Comparison of ENCODE assay signal across 10 mouse cellular contexts in genomic region chr10:127324495-127324894, GRCm38 (mm10). TPM values are rescaled to one million over a fixed set of nuclear protein-coding genes. Genes with fewer than 3 reads are reported as not detected.
DNase-seq lines count a peak whose midpoint lies in the region; ATAC-seq and TF ChIP-seq lines count a peak whose summit lies in the region.
"Had no signal": no experiment of that assay in that cellular context is flagged by ENCODE, and none has a peak within 500 bp of the region (broad histone marks: within the 10 kb centered on the region; RNA-seq: fewer than 3 reads in every experiment).

No protein-coding gene starts in this region.

- H3K27ac ChIP-seq in cerebellum, adult 2 months (ENCODE audit: insufficient read depth, low read length), result no peak overlapping the region
- H3K27ac ChIP-seq in kidney, postnatal 0 days, result no peak overlapping the region
- H3K27ac ChIP-seq in macrophage, result peak overlapping the region; percentile 95
- H3K27ac ChIP-seq: lung, embryonic 15.5 days had no signal

- no peak for DNase-seq in cerebellum, adult 2 months
- DNase-seq in cerebellum, adult 8-10 months, result no peak
- peak; percentile 94 for DNase-seq in CD4-positive, CD25-positive, alpha-beta regulatory T cell, adult 2 months (ENCODE audit: low read depth, low spot score)
- DNase-seq in embryo, embryonic 11 days, result peak; percentile 67
- peak; percentile 79 for DNase-seq in kidney, postnatal 0 days (ENCODE audit: low spot score)
- peak; percentile 85 to 87 for DNase-seq in thymus, postnatal 36 days
- DNase-seq in left cerebral cortex, adult 8-10 months (ENCODE audit: low spot score in 2 of 2), result no peak

- no peak overlapping the region for H3K4me3 ChIP-seq in cerebellum, adult 2 months (replicated peaks; ENCODE audit: insufficient read depth, low read depth, low read length)
- no peak overlapping the region for H3K4me3 ChIP-seq in kidney, postnatal 0 days (replicated peaks; ENCODE audit: low read depth, low read length)
- H3K4me3 ChIP-seq in macrophage (ENCODE audit: inconsistent target), result peak overlapping the region; percentile 79
- H3K4me3 ChIP-seq: lung, embryonic 15.5 days had no signal

- TF ChIP-seq POLR2A in cerebellum, adult 2 months (IDR thresholded peaks at IDR 0.05; ENCODE audit: borderline replicate concordance, insufficient read depth, low read length), result no peak

- H3K36me3 ChIP-seq in kidney, postnatal 0 days (ENCODE audit: insufficient read depth, low read length), result no peaks in the 10 kb centered on the region
- peaks cover 34% of the 10 kb centered on the region; the same call in 1 of the 2 replicates for H3K36me3 ChIP-seq in macrophage (ENCODE audit: inconsistent target)
- H3K36me3 ChIP-seq: lung, embryonic 15.5 days had no signal

- H3K27me3 ChIP-seq in cerebellum, adult 2 months (ENCODE audit: control insufficient read depth, insufficient read depth, low read length), result no peaks in the 10 kb centered on the region; the same call in 1 of the 2 replicates
- peaks cover 22% of the 10 kb centered on the region; the same call in 1 of the 2 replicates for H3K27me3 ChIP-seq in kidney, postnatal 0 days (ENCODE audit: insufficient read depth, low read length)

- WGBS in cerebellum, adult 2 months, result 15% methylated on average over 7 of the region's 7 CpGs
- 8% methylated on average over 7 of the region's 7 CpGs for WGBS in kidney, postnatal 0 days
- WGBS in macrophage (ENCODE audit: missing documents), result 0% methylated on average over 7 of the region's 7 CpGs

- no peak overlapping the region for H3K9ac ChIP-seq in kidney, postnatal 0 days (ENCODE audit: low read depth, low read length)
- H3K9ac ChIP-seq: lung, embryonic 15.5 days had no signal

- ATAC-seq in kidney, postnatal 0 days (replicated peaks; ENCODE audit: low FRiP score, low read depth), result no peak
- ATAC-seq: Patski had no signal

- peak; percentile 40; the same call in 1 of the 2 replicates for TF ChIP-seq CTCF in cerebellum, adult 2 months (IDR thresholded peaks at IDR 0.05; ENCODE audit: borderline replicate concordance, insufficient read depth, low read depth, low read length)
- TF ChIP-seq CTCF in kidney, postnatal 0 days (IDR thresholded peaks at IDR 0.05; ENCODE audit: low read depth), result peak; percentile 63

- H3K79me2 ChIP-seq in macrophage (ENCODE audit: inconsistent target), result peaks cover 13% of the 10 kb centered on the region

- no peaks in the 10 kb centered on the region for H3K9me3 ChIP-seq in kidney, postnatal 0 days (replicated peaks; ENCODE audit: low read length)
- H3K9me3 ChIP-seq: lung, embryonic 15.5 days had no signal

- H3K4me2 ChIP-seq in kidney, postnatal 0 days (ENCODE audit: low read length), result no peak overlapping the region; the same call in 1 of the 2 replicates

- H3K4me1 ChIP-seq in cerebellum, adult 2 months (ENCODE audit: control insufficient read depth, insufficient read depth, low read length), result no peaks in the 10 kb centered on the region
- peaks cover 10% of the 10 kb centered on the region for H3K4me1 ChIP-seq in kidney, postnatal 0 days (replicated peaks; ENCODE audit: insufficient read depth, low read length)

RNA-seq across cellular contexts. Expression of gene Arhgap9, which starts 2.7 kb away (rescaled TPM):
- polyA plus RNA-seq in cerebellum, adult 2 months (2012; rRNA removed), result 0.87 and 0.97 TPM in 2 replicates
- 3.7 and 3.8 TPM in 2 replicates for polyA plus RNA-seq in kidney, postnatal 0 days (2015; fragmentation: Nextera tagmentation; extraction: Ambion mirVana)
- 100 to 1,000 TPM in 9 of 26 experiments, 10 to 100 TPM in 16, 1 to 10 TPM in 1; 7.6 to 191 (median 75.7) TPM for total RNA-seq in macrophage (2018; cell fraction: chromatin; rRNA removed)
- 100 to 1,000 TPM in 9 of 26 experiments, 10 to 100 TPM in 17; 57.0 to 121 (median 82.1) TPM for total RNA-seq in macrophage (2018; cell fraction: cytosol; rRNA removed)
- 100 to 1,000 TPM in 4 of 26 experiments, 10 to 100 TPM in 22; 18.8 to 137 (median 66.9) TPM for total RNA-seq in macrophage (2018; cell fraction: nucleus; rRNA removed)
- polyA plus RNA-seq in macrophage (2018), result 48.5 to 115 TPM (median 70.4 TPM) in 3 replicates
- 1 to 10 TPM in 2 of 4 experiments, under 1 TPM in 2; 0.74 to 2.6 (median 1.6) TPM for total RNA-seq in left cerebral cortex, adult 8-10 months (2022)
- polyA plus RNA-seq: Patski had no signal

RNA-seq across cellular contexts. Expression of gene Mars, which starts 12.9 kb away (rescaled TPM):
- 81.6 and 87.4 TPM in 2 replicates for polyA plus RNA-seq in cerebellum, adult 2 months (2012; rRNA removed)
- polyA plus RNA-seq in kidney, postnatal 0 days (2015; fragmentation: Nextera tagmentation; extraction: Ambion mirVana), result 99.1 and 103 TPM in 2 replicates
- 10 to 100 TPM in 24 of 26 experiments, 1 to 10 TPM in 2; 6.5 to 62.2 (median 30.8) TPM for total RNA-seq in macrophage (2018; cell fraction: chromatin; rRNA removed)
- 10 to 100 TPM; 11.1 to 29.3 (median 22.8) TPM for total RNA-seq in macrophage (2018; cell fraction: cytosol; rRNA removed)
- total RNA-seq in macrophage (2018; cell fraction: nucleus; rRNA removed), result 10 to 100 TPM in 23 of 26 experiments, 1 to 10 TPM in 3; 7.3 to 42.5 (median 27.1) TPM
- polyA plus RNA-seq in macrophage (2018), result 19.9 to 28.8 TPM (median 20.2 TPM) in 3 replicates
- total RNA-seq in left cerebral cortex, adult 8-10 months (2022), result 10 to 100 TPM; 54.2 to 61.3 (median 56.8) TPM

RNA-seq across cellular contexts. Expression of gene Gli1, which starts 17.3 kb away (rescaled TPM):
- polyA plus RNA-seq in cerebellum, adult 2 months (2012; rRNA removed), result 10.6 and 12.5 TPM in 2 replicates
- 3.3 and 4.1 TPM in 2 replicates for polyA plus RNA-seq in kidney, postnatal 0 days (2015; fragmentation: Nextera tagmentation; extraction: Ambion mirVana)
- not detected for total RNA-seq in macrophage (2018; cell fraction: chromatin; rRNA removed)
- total RNA-seq in macrophage (2018; cell fraction: cytosol; rRNA removed), result not detected
- total RNA-seq in macrophage (2018; cell fraction: nucleus; rRNA removed), result under 1 TPM in 1 of 26 experiments, not detected in 25; 0.55 TPM
- not detected in 3 replicates for polyA plus RNA-seq in macrophage (2018)
- total RNA-seq in left cerebral cortex, adult 8-10 months (2022), result 1 to 10 TPM; 2.9 to 5.4 (median 3.2) TPM

RNA-seq across cellular contexts. Expression of gene Inhbe, which starts 29.7 kb away (rescaled TPM):
- polyA plus RNA-seq in cerebellum, adult 2 months (2012; rRNA removed), result 0.03 TPM in 1 of 2 replicates, not detected in the other
- polyA plus RNA-seq in kidney, postnatal 0 days (2015; fragmentation: Nextera tagmentation; extraction: Ambion mirVana), result not detected in 2 replicates
- total RNA-seq in macrophage (2018; cell fraction: chromatin; rRNA removed), result not detected
- total RNA-seq in macrophage (2018; cell fraction: cytosol; rRNA removed), result not detected
- total RNA-seq in macrophage (2018; cell fraction: nucleus; rRNA removed), result under 1 TPM in 1 of 26 experiments, not detected in 25; 0.17 TPM
- polyA plus RNA-seq in macrophage (2018), result not detected in 3 replicates
- total RNA-seq in left cerebral cortex, adult 8-10 months (2022), result under 1 TPM; 0.09 to 0.18 (median 0.16) TPM
- polyA plus RNA-seq: lung, embryonic 15.5 days had no signal

RNA-seq across cellular contexts. Expression of gene Mbd6, which starts 35.7 kb away (rescaled TPM):
- 47.8 and 51.8 TPM in 2 replicates for polyA plus RNA-seq in cerebellum, adult 2 months (2012; rRNA removed)
- 10.5 and 10.7 TPM in 2 replicates for polyA plus RNA-seq in kidney, postnatal 0 days (2015; fragmentation: Nextera tagmentation; extraction: Ambion mirVana)
- total RNA-seq in macrophage (2018; cell fraction: chromatin; rRNA removed), result 100 to 1,000 TPM in 25 of 26 experiments, 10 to 100 TPM in 1; 84.5 to 264 (median 195) TPM
- total RNA-seq in macrophage (2018; cell fraction: cytosol; rRNA removed), result 10 to 100 TPM; 24.6 to 53.2 (median 34.6) TPM
- total RNA-seq in macrophage (2018; cell fraction: nucleus; rRNA removed), result 100 to 1,000 TPM in 24 of 26 experiments, 10 to 100 TPM in 2; 88.1 to 233 (median 149) TPM
- 13.5 to 25.4 TPM (median 19.5 TPM) in 3 replicates for polyA plus RNA-seq in macrophage (2018)
- total RNA-seq in left cerebral cortex, adult 8-10 months (2022), result 10 to 100 TPM; 32.5 to 53.7 (median 44.4) TPM

Comparison
In these comparisons a context has a peak if more than half of its experiments do, and no peak if none do; other contexts are left out.
1. DNase-seq: peak in CD4-positive, CD25-positive, alpha-beta regulatory T cell, adult 2 months (single experiment), embryo, embryonic 11 days (single experiment), kidney, postnatal 0 days (single experiment) and thymus, postnatal 36 days (2 of 2); none in cerebellum, adult 2 months (0 of 2), cerebellum, adult 8-10 months (single experiment) and left cerebral cortex, adult 8-10 months (0 of 2).
2. RNA of gene Arhgap9, which starts 2.7 kb away (polyA plus RNA-seq): 48.5 to 115 TPM in macrophage; 3.7 to 3.8 TPM in kidney, postnatal 0 days and 0.87 to 0.97 TPM in cerebellum, adult 2 months; every median in the first group is over 10 times any median in the second.